26 mouse cellular contexts compared by ENCODE assay signal in the genomic region with DNA sequence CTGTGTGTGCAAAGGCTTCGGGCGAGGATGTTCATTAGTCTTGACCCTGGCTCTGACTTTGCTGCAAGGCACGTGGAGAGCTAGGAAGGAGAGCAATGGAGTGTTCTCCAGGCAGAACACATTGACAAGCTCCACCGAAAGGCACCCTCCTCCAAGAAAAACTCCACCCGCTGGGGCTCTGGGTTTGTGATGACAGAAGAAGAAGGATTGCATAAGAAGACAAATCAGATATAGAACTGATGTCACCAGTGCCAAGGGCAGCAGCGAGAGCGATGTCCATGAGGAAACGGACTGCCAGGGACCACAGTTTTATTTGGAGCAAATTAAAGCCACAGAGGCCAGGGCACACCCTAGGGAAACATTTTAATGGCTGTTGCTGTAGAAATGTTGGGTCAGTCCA. TPM values are rescaled to one million over a fixed set of nuclear protein-coding genes. Genes with fewer than 3 reads are reported as not detected.
DNase-seq lines count a peak whose midpoint lies in the region; ATAC-seq and TF ChIP-seq lines count a peak whose summit lies in the region.
"Had no signal": no experiment of that assay in that cellular context is flagged by ENCODE, and none has a peak within 500 bp of the region (broad histone marks: within the 10 kb centered on the region; RNA-seq: fewer than 3 reads in every experiment).

No protein-coding gene starts in this region.

- TF ChIP-seq EP300 in heart, adult 2 months (IDR thresholded peaks at IDR 0.05; ENCODE audit: insufficient read depth, low read depth, low read length), result 0 out of 2 replicates have a peak, but pooled peaks have one; percentile 3

- H3K27me3 ChIP-seq in heart, adult 2 months (ENCODE audit: control insufficient read depth, insufficient read depth, low read length), result no peaks in the 10 kb centered on the region
- peaks cover 10% of the 10 kb centered on the region for H3K27me3 ChIP-seq in heart, embryonic 11.5 days (ENCODE audit: control insufficient read depth, insufficient read depth, low read length)
- H3K27me3 ChIP-seq: embryonic facial prominence, embryonic 13.5 days; forebrain, embryonic 12.5 days; intestine, embryonic 15.5 days; liver, embryonic 13.5 days had no signal

- 57% methylated on average over 8 of the region's 8 CpGs for WGBS in heart, adult 2 months
- 73% methylated on average over 8 of the region's 8 CpGs for WGBS in heart, embryonic 11.5 days (ENCODE audit: insufficient replicate concordance)

- no peaks in the 10 kb centered on the region for H3K36me3 ChIP-seq in heart, adult 2 months (ENCODE audit: control insufficient read depth, insufficient read depth, low read length)
- H3K36me3 ChIP-seq in heart, embryonic 11.5 days (ENCODE audit: control insufficient read depth, insufficient read depth, low read length), result no peaks in the 10 kb centered on the region
- H3K36me3 ChIP-seq: embryonic facial prominence, embryonic 13.5 days; forebrain, embryonic 12.5 days; heart, embryonic 13.5 days; intestine, embryonic 15.5 days; liver, embryonic 13.5 days; midbrain, embryonic 10.5 days had no signal

- H3K4me1 ChIP-seq in heart, adult 2 months (ENCODE audit: control insufficient read depth, insufficient read depth, low read length), result peaks cover 11% of the 10 kb centered on the region
- peaks cover 28% of the 10 kb centered on the region for H3K4me1 ChIP-seq in heart, embryonic 11.5 days (ENCODE audit: control insufficient read depth, insufficient read depth, low read length)
- H3K4me1 ChIP-seq: forebrain, embryonic 12.5 days; intestine, embryonic 15.5 days; liver, embryonic 13.5 days; midbrain, embryonic 10.5 days had no signal

- no peak overlapping the region for H3K27ac ChIP-seq in heart, adult 2 months
- no peak overlapping the region for H3K27ac ChIP-seq in heart, embryonic 11.5 days (ENCODE audit: low read depth, low read length)
- H3K27ac ChIP-seq: embryonic facial prominence, embryonic 13.5 days; forebrain, embryonic 12.5 days; heart, embryonic 13.5 days; hindbrain, embryonic 14.5 days; intestine, embryonic 15.5 days; layer of hippocampus, adult 2 months; liver, embryonic 13.5 days; macrophage; midbrain, embryonic 10.5 days had no signal

- TF ChIP-seq CTCF in heart, adult 2 months (IDR thresholded peaks at IDR 0.05), result no peak

- no peak overlapping the region for H3K9ac ChIP-seq in heart, adult 2 months (ENCODE audit: low read depth, low read length)
- no peak overlapping the region for H3K9ac ChIP-seq in heart, embryonic 11.5 days (ENCODE audit: low read depth, low read length)
- H3K9ac ChIP-seq: embryonic facial prominence, embryonic 13.5 days; forebrain, embryonic 12.5 days; heart, embryonic 13.5 days; hindbrain, embryonic 14.5 days; intestine, embryonic 15.5 days; liver, embryonic 13.5 days; lung, embryonic 14.5 days had no signal

- H3K4me2 ChIP-seq in heart, embryonic 11.5 days, result no peak overlapping the region
- H3K4me2 ChIP-seq: embryonic facial prominence, embryonic 13.5 days; forebrain, embryonic 12.5 days; heart, embryonic 13.5 days; hindbrain, embryonic 14.5 days; intestine, embryonic 15.5 days; liver, embryonic 13.5 days; lung, embryonic 14.5 days had no signal

- no peak for DNase-seq in heart, adult 2 months
- peak; percentile 42 to 85 for DNase-seq in adrenal gland, adult (ENCODE audit: inconsistent age in 2 of 2, low spot score in 1 of 2)
- DNase-seq in adrenal gland, adult 8-10 months, result peak; percentile 63
- peak; percentile 15 for DNase-seq in brain, adult 2 months (ENCODE audit: low read depth, low spot score)
- no peak for DNase-seq in right cerebral cortex, postnatal 4 days
- no peak for DNase-seq in spleen, adult 12 weeks (ENCODE audit: low spot score)
- DNase-seq: cerebellum, adult 8-10 months; cerebellum, postnatal 36 days; embryo, embryonic 11 days; heart, postnatal 36 days; kidney, adult 8-10 months; kidney, postnatal 10 days; liver, embryonic 13.5 days; lung, embryonic 14.5 days had no signal

- no peak for ATAC-seq in heart, embryonic 11.5 days (replicated peaks; ENCODE audit: insufficient number of reproducible peaks, low FRiP score, low TSS enrichment)
- no peak for ATAC-seq in inflammation-experienced regulatory T-cells, adult 6 months
- ATAC-seq: intestine, embryonic 15.5 days had no signal

- H3K9me3 ChIP-seq in heart, embryonic 11.5 days (replicated peaks; ENCODE audit: control insufficient read depth, low read length), result no peaks in the 10 kb centered on the region
- H3K9me3 ChIP-seq: embryonic facial prominence, embryonic 13.5 days; forebrain, embryonic 12.5 days; heart, embryonic 13.5 days; intestine, embryonic 15.5 days; liver, embryonic 13.5 days; midbrain, embryonic 10.5 days had no signal

- H3K79me2 ChIP-seq in heart, adult 2 months (replicated peaks; ENCODE audit: control insufficient read depth, insufficient read depth, low read length), result no peaks in the 10 kb centered on the region

- TF ChIP-seq POLR2A in heart, adult 2 months (IDR thresholded peaks at IDR 0.05; ENCODE audit: insufficient read depth, low read depth, low read length), result no peak

- intact Hi-C loops in heart, adult 2 months (cut with DNase I), result no loop called here

- H3K4me3 ChIP-seq in heart, adult 2 months, result no peak overlapping the region
- no peak overlapping the region for H3K4me3 ChIP-seq in heart, embryonic 11.5 days (ENCODE audit: low read depth, low read length)
- H3K4me3 ChIP-seq: embryonic facial prominence, embryonic 13.5 days; erythroblast, embryonic 14.5 days; forebrain, embryonic 12.5 days; heart, embryonic 13.5 days; intestine, embryonic 15.5 days; layer of hippocampus, adult 2 months; liver, embryonic 13.5 days; midbrain, embryonic 10.5 days had no signal

RNA-seq across cellular contexts. Expression of gene 3425401B19Rik, which starts 12.7 kb away (rescaled TPM):
- 100 to 1,000 TPM in 1 of 2 experiments, 10 to 100 TPM in 1; 87.3 to 136 TPM for total RNA-seq in heart, adult 2 months (2021)
- 36.3 and 45.6 TPM in 2 replicates for polyA plus RNA-seq in heart, adult 2 months (2012; rRNA removed)
- 6.6 and 6.7 TPM in 2 replicates for polyA plus RNA-seq in heart, embryonic 11.5 days (2014; fragmentation: Nextera tagmentation; extraction: Ambion mirVana)
- under 1 TPM in 1 of 4 experiments, not detected in 3; 0.05 TPM for total RNA-seq in adrenal gland, adult 8-10 months (2022)
- polyA plus RNA-seq in inflammation-experienced regulatory T-cells, adult 6 months (2017; shearing (Covaris generic)), result under 1 TPM in 1 of 3 experiments, not detected in 2; 0.08 TPM
- total RNA-seq: MEL had no signal
- polyA plus RNA-seq: erythroblast, embryonic 14.5 days; forebrain, embryonic 12.5 days; macrophage had no signal

Comparison
In these comparisons a context has a peak if more than half of its experiments do, and no peak if none do; other contexts are left out.
1. DNase-seq: peak in adrenal gland, adult (2 of 2), adrenal gland, adult 8-10 months (single experiment) and brain, adult 2 months (single experiment); none in heart, adult 2 months (0 of 2), right cerebral cortex, postnatal 4 days (single experiment) and spleen, adult 12 weeks (single experiment).